Mouse (Mus musculus): ENCODE data around the gene Dolk. TPM values are rescaled to one million over a fixed set of nuclear protein-coding genes. Genes with fewer than 3 reads are reported as not detected.

Gene Dolk
- polyA plus RNA-seq, 1 experiment = 21.8 TPM

DNA sequence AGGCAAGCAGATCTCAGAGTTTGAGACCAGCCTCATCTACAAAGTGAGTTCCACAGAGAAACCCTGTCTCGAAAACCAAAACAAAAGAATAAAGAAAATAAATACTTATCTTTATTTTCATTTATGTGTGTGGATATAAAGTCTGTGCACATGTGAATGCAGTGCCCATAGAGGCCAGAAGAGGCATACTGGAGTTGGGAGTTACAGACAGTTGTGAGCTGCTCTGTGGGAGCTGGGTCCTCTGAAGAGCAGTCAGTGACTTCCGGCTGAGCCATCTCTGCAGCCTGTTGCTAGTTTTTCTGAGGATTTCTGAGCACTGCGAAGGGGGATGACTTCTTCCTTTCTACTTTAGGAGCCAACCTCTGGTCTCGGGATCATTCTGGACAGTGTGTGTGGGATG lies 30.0 kb upstream of the Dolk start:
- Histone ChIP-seq H3K27ac (ENCODE audit: insufficient read depth, low read length) (no peak overlapping the region), H3K4me1 (ENCODE audit: control insufficient read depth, insufficient read depth, low read length) (no peaks in the 10 kb centered on the region), H3K4me3 (replicated peaks; ENCODE audit: insufficient read depth, low read depth, low read length) (no peak overlapping the region), H3K27me3 (ENCODE audit: control insufficient read depth, insufficient read depth, low read length) (no peaks in the 10 kb centered on the region)
- no peak for DNase-seq
- no peak for TF ChIP-seq CTCF (IDR thresholded peaks at IDR 0.05; ENCODE audit: borderline replicate concordance, insufficient read depth, low read depth, low read length)
- TF ChIP-seq POLR2A (IDR thresholded peaks at IDR 0.05; ENCODE audit: borderline replicate concordance, insufficient read depth, low read length) = no peak
- 88% methylated on average over 4 of the region's 4 CpGs for WGBS

- Histone ChIP-seq H3K27ac (ENCODE audit: insufficient read depth, low read length) (no peak overlapping the region), H3K27me3 (ENCODE audit: control insufficient read depth, insufficient read depth, low read length) (no peaks in the 10 kb centered on the region), H3K4me1 (ENCODE audit: control insufficient read depth, insufficient read depth, low read length) (no peaks in the 10 kb centered on the region), H3K4me3 (replicated peaks; ENCODE audit: insufficient read depth, low read depth, low read length) (no peak overlapping the region)
- TF ChIP-seq POLR2A (IDR thresholded peaks at IDR 0.05; ENCODE audit: borderline replicate concordance, insufficient read depth, low read length) = no peak
- no peak for TF ChIP-seq CTCF (IDR thresholded peaks at IDR 0.05; ENCODE audit: borderline replicate concordance, insufficient read depth, low read depth, low read length)
- no peak for DNase-seq
- 88% methylated on average over 2 of the region's 2 CpGs for WGBS
Observed at GRCm38 (mm10) chr2:30311481-30311880, 25.3 kb upstream of the Dolk start.

DNA sequence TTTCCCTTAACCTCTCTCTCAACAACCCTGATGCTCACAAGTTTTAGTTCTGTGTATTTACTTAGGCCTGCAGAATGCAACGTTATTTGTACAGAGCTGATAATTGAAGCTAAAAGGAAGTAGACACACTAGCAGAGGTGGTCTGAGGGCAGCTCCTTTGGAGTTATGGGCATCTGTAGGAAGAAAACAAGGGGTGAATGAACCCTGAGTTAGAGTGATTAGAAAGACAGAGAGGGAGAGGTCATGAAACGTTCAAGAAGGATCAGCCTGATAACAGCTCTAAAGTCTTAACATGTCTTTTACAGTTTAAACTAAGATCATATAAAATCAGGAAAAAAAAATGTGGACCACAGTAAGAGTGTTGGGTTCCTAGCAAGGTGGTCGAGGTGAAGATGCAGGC lies 23.2 kb upstream of the Dolk start:
- TF ChIP-seq CTCF (IDR thresholded peaks at IDR 0.05; ENCODE audit: borderline replicate concordance, insufficient read depth, low read depth, low read length) (no peak), POLR2A (IDR thresholded peaks at IDR 0.05; ENCODE audit: borderline replicate concordance, insufficient read depth, low read length) (no peak)
- no peak for DNase-seq
- Histone ChIP-seq H3K27me3 (ENCODE audit: control insufficient read depth, insufficient read depth, low read length) (no peaks in the 10 kb centered on the region), H3K4me3 (replicated peaks; ENCODE audit: insufficient read depth, low read depth, low read length) (no peak overlapping the region), H3K27ac (ENCODE audit: insufficient read depth, low read length) (no peak overlapping the region), H3K4me1 (ENCODE audit: control insufficient read depth, insufficient read depth, low read length) (no peaks in the 10 kb centered on the region)
- 91% methylated on average over 3 of the region's 3 CpGs for WGBS

GRCm38 (mm10) chr2:30306087-30306486 lies 20.0 kb upstream of the Dolk start:
- Histone ChIP-seq H3K4me1 (ENCODE audit: control insufficient read depth, insufficient read depth, low read length) (no peaks in the 10 kb centered on the region), H3K27ac (ENCODE audit: insufficient read depth, low read length) (no peak overlapping the region), H3K4me3 (replicated peaks; ENCODE audit: insufficient read depth, low read depth, low read length) (no peak overlapping the region), H3K27me3 (ENCODE audit: control insufficient read depth, insufficient read depth, low read length) (no peaks in the 10 kb centered on the region)
- WGBS = 95% methylated on average over 7 of the region's 7 CpGs
- TF ChIP-seq POLR2A (IDR thresholded peaks at IDR 0.05; ENCODE audit: borderline replicate concordance, insufficient read depth, low read length) (no peak), CTCF (IDR thresholded peaks at IDR 0.05; ENCODE audit: borderline replicate concordance, insufficient read depth, low read depth, low read length) (no peak)
- no peak for DNase-seq

DNA sequence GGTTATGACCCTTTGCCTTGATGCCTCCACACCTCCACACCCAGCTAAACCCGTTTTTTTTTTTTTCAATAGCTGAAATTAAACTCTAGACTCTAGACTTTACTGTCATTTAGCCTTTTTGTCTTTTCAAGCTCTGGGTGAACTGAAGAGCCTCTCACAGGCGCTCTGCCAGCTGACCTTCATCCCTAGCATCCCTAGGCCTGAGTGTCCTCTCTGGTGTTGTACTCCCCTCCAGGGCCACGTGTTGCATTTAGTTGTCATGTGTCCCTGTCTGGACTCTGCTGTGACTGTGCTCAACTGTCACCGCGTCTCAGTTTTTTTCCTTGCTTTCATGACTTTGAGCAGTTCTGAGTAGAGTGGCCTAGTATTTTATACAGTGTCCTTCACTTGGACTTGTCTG lies 13.8 kb upstream of the Dolk start:
- TF ChIP-seq POLR2A (IDR thresholded peaks at IDR 0.05; ENCODE audit: borderline replicate concordance, insufficient read depth, low read length) (no peak), CTCF (IDR thresholded peaks at IDR 0.05; ENCODE audit: borderline replicate concordance, insufficient read depth, low read depth, low read length) (no peak)
- no peaks in the 10 kb centered on the region for H3K4me1 ChIP-seq (ENCODE audit: control insufficient read depth, insufficient read depth, low read length)
- H3K27ac ChIP-seq (ENCODE audit: insufficient read depth, low read length) = no peak overlapping the region
- H3K27me3 ChIP-seq (ENCODE audit: control insufficient read depth, insufficient read depth, low read length) = no peaks in the 10 kb centered on the region
- DNase-seq = no peak
- 84% methylated on average over 5 of the region's 5 CpGs for WGBS
- no peak overlapping the region for H3K4me3 ChIP-seq (replicated peaks; ENCODE audit: insufficient read depth, low read depth, low read length)

DNA sequence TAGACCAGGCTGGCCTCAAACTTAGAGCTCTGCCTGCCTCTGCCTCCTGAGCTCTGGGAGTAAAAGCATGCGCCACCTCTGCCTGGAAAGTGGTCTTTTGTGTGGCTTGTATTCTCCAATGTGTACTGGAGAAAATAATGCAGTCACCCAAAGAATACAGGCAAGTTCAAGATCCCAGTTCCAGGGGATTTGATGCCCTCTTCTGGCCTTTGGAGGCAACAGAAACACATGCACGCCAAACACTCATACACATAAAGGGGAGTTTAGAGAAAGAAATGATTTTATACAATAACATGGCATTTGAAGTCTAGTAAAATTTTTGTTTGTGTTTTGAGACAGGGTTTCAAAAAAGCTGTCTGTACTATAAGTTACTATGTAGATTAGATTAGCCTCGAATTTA lies 13.4 kb upstream of the Dolk start:
- no peaks in the 10 kb centered on the region for H3K27me3 ChIP-seq (ENCODE audit: control insufficient read depth, insufficient read depth, low read length)
- no peaks in the 10 kb centered on the region for H3K4me1 ChIP-seq (ENCODE audit: control insufficient read depth, insufficient read depth, low read length)
- WGBS = 78% methylated on average over 3 of the region's 3 CpGs
- no peak overlapping the region for H3K27ac ChIP-seq (ENCODE audit: insufficient read depth, low read length)
- no peak for TF ChIP-seq POLR2A (IDR thresholded peaks at IDR 0.05; ENCODE audit: borderline replicate concordance, insufficient read depth, low read length)
- no peak for TF ChIP-seq CTCF (IDR thresholded peaks at IDR 0.05; ENCODE audit: borderline replicate concordance, insufficient read depth, low read depth, low read length)
- no peak for DNase-seq
- no peak overlapping the region for H3K4me3 ChIP-seq (replicated peaks; ENCODE audit: insufficient read depth, low read depth, low read length)

GRCm38 (mm10) chr2:30287027-30287373 lies 866 bp upstream of the Dolk start:
- DNase-seq = peak; percentile 26 to 37
- TF ChIP-seq POLR2A (IDR thresholded peaks at IDR 0.05; ENCODE audit: borderline replicate concordance, insufficient read depth, low read length) (no peak), CTCF (IDR thresholded peaks at IDR 0.05; ENCODE audit: borderline replicate concordance, insufficient read depth, low read depth, low read length) (no peak)
- under 1% methylated on average over 10 of the region's 10 CpGs for WGBS
- Histone ChIP-seq H3K4me3 (replicated peaks; ENCODE audit: insufficient read depth, low read depth, low read length) (peak overlapping the region; percentile 89), H3K27ac (ENCODE audit: insufficient read depth, low read length) (no peak overlapping the region), H3K4me1 (ENCODE audit: control insufficient read depth, insufficient read depth, low read length) (peaks cover 10% of the 10 kb centered on the region), H3K27me3 (ENCODE audit: control insufficient read depth, insufficient read depth, low read length) (no peaks in the 10 kb centered on the region)

GRCm38 (mm10) chr2:30285416-30286181 lies 535 bp downstream of the Dolk start:
- peak in 1 of 2 experiments; percentile 20 for DNase-seq
- Histone ChIP-seq H3K4me3 (replicated peaks; ENCODE audit: insufficient read depth, low read depth, low read length) (peak overlapping the region; percentile 89), H3K27me3 (ENCODE audit: control insufficient read depth, insufficient read depth, low read length) (no peaks in the 10 kb centered on the region), H3K4me1 (ENCODE audit: control insufficient read depth, insufficient read depth, low read length) (peaks cover 10% of the 10 kb centered on the region), H3K27ac (ENCODE audit: insufficient read depth, low read length) (no peak overlapping the region)
- 11% methylated on average over 38 of the region's 38 CpGs for WGBS
- TF ChIP-seq POLR2A (IDR thresholded peaks at IDR 0.05; ENCODE audit: borderline replicate concordance, insufficient read depth, low read length) = no peak
- TF ChIP-seq CTCF (IDR thresholded peaks at IDR 0.05; ENCODE audit: borderline replicate concordance, insufficient read depth, low read depth, low read length) = no peak
